Mouse (Mus musculus) brain, embryonic 18.5 days (tissue): Measurements from ENCODE around the gene Dnhd1.

Experiments used
- DNase-seq: peaks from one replicate; pipeline ENCODE4 v3.0.0-alpha.2; 2012; ENCODE audit warnings: low read depth, low spot score

The Dnhd1 gene

DNA sequence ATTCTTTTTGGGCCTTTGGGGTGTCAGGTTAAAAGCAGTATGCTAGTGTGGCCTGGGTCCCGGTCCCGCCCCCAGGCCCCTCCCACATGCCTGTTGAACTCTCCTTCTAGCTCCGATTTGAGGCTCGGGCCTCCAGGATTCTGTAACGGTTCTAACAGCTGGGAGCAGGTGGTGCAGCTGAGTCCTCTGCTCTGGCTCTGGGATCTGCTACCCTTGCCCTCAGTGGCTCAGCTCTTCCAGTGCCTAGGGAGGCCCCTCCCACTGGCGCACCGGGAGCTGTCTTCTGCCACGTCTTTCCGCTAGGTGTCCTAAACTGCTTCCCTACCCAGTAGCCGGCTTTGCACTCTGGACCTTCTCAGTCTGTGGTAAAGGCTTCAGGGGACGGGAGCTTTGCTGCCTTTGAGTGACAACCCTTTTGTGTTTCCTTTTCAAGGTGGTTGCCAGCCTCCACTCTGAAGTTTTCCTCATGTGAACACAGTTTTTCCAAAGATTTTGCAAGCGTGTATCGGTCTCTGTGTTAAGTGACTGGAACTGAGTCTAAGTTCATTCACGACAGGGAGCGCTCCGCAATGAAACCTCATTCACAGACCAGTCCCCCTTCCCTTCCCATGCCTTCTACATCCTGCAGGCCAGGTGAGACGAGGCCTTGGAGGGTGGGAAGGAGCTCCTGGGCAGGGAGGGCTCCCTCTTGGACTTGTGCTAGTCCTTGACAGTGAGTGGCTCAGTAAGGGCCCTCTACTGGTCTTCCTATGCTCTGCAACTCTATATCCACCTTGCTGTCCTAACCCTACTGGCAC, at the start of gene Dnhd1:
Dnhd1 (plus strand) TSS at position 189 of the 797 bp plus-strand sequence.
- no peak for DNase-seq

DNA sequence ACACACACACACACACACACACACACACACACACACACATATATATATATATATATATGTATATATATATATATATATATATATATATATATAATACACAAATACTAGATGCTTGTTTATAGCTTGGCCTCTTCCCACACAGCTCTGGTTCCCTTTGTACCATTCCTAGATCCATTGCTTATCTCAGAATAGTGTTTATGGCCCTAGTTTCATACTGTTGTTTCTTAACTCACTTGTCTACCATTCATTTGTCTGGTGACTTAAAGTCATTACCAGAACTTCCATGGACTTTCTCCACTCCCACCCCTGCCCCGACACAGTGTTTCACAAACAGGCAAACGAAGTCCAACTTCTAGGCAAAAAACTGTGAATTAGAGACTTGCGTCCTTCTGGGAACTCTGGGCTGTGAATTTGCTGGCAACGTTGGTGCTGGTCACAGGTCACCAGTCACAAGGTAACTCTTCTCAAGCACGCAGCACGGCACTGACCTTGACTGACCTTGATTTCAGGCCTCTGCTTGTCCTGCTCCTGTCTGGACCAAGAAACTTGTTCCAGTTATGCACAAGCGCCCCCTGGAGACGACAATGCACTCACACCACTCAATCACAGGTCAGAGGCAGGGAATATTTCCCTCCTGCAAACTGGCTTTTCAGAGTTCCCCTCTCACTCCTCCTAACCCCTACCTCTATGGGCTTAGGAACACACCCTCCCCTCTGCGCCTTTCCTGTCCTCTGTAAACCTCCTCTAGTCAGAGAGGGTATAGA, 47.6 kb upstream of the Dnhd1 start:
- DNase-seq: no peak

DNA sequence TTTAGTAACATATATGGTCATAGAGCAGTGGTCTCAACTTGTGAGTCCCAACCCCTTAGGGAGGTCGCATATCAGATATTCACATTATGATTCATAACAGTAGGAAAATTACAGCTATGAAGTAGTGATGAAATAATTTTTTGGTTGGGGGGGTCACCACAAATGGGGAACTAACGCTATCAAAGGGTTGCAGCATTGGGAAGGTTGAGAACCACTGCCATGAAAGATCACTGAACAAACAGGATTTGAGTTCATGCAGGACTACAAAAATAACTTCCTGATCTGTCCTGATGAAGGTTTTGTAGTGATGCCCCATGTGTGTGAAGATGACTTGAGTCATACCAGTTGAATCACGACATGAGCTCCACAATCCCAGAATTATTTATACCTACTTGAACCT, 42.2 kb upstream of the Dnhd1 start:
- no peak for DNase-seq

DNA sequence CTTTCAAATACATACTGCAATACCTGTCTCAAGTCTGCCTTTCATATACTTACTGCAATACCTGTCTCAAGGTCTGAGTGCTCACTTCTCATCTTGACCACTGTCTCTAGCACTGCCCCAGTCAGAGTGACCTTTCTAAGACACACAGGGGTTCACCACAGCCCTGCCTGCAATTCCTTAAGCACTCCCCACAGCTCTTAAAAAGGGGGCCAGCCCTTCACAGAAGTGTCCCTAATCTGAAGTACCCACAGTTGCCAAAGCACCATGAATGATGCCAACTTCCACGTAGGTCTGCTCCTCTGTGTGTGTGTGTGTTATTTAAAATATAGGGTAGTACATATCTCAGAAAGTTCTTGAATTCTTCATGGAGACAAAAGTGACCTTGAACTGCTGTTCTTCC, 38.9 kb upstream of the Dnhd1 start:
- no peak for DNase-seq

DNA sequence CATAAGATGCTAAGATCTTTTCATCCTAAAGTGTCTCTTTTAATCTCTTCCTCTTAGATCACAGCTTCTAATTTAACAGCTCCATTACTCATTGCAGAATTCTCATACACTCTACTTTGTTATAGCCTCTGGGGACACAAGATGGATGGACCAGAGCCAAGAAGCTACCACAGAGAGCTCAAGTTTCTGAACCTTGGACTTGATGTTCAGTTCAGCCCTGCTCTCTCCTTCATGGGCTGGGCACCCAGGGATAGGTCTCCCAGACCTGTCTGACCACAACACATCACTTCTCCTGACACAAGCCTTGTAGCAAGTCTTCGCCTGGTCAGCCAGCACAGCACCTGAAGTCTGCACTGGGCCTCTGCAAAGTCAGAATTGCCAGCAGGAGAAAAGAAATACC, 36.2 kb upstream of the Dnhd1 start:
- DNase-seq: no peak

DNA sequence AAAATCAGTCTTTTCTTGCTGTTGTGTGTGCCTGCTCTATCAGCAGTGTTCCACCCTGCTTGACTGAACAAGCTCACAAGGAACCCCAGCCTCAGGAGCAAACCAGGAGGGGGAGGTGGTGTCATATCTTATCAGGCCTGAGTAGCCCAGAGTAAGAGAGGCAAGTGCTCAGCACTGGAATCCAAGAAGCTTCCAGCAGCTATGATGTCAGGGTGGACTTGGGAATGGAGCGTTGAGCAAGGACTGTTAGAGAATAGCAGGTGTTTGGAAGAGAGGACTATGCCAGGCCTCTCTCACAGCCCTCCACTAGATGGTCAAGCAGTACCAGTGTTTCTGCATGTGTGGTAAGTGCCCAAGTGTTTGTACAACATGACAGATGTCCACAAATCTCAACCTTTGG, 34.9 kb upstream of the Dnhd1 start:
- no peak for DNase-seq

DNA sequence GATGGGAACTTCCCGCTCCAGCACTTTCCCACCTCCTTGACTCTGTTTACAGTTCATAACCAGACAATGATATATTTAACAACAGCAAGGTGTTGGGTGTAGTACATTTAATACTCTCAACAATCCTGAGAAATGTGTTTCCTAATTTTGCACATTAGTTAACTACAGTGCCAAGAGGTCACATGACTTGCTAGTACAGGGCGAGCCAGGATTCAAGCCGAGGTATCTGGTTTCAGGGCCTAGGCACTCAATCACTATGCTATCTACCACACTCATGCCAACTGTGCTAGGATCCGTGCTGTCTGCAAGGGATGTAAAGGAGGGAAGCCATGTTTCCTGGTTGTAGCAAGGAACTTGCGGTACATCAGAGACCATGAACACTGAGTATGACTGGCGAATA, 34.1 kb upstream of the Dnhd1 start:
- DNase-seq: no peak

DNA sequence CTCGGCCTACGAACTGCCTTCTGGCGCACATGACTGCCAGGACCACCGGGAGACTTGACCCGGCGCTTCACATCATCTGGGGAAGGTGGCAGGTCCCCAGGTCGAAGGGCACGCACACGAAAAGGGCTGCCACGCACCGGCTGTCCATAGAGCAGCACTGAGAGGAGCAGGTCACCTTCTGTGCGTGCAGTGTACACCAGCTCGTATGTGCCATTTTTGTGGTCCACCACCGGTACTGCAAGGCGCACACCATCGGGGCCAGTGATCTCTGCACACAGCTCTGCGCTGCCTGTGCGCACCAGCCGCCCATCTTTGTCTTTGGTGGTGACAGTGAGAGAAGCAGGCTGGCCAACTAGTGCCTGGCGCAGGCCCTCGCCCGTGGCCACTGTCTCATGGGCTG, 32.8 kb upstream of the Dnhd1 start:
- DNase-seq: no peak

DNA sequence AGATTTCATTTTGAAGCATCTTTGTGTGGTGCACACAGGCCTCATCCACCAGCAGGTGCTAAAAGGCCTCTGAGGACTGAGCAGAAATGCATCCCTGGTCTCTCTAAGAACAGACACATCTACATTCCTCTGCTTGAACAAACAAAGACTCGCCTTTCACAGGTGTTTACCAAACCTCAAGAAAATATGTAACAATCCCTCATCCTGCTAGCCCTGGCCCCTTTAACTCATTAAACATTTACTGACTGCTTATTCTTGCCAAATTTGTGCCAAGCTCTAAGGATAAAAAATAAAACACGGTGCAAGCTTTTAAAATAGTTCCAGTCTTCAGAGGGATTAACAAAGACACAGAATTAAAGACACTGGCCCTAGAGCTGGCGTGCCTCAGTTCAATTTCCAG, 30.9 kb upstream of the Dnhd1 start:
- no peak for DNase-seq

DNA sequence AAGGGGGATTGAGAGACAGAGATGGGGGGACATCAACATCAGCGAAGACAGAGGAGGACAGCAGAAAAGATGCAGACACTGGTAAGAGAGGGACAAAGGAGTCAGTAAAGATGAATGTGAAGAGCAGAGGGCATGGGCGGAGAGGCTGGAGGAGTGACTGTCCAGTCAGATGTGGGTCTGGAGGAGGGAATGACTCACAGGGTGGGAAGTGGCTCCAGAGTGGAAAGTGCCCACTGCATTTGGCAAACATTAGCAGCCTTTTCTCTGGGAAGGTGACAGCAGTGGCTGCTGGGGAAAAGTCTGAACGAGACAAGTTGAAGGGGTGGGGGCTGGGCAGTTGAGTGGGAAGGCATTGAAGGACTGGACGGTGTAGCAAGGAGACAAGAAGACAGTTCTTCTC, 29.6 kb upstream of the Dnhd1 start:
- DNase-seq: no peak

DNA sequence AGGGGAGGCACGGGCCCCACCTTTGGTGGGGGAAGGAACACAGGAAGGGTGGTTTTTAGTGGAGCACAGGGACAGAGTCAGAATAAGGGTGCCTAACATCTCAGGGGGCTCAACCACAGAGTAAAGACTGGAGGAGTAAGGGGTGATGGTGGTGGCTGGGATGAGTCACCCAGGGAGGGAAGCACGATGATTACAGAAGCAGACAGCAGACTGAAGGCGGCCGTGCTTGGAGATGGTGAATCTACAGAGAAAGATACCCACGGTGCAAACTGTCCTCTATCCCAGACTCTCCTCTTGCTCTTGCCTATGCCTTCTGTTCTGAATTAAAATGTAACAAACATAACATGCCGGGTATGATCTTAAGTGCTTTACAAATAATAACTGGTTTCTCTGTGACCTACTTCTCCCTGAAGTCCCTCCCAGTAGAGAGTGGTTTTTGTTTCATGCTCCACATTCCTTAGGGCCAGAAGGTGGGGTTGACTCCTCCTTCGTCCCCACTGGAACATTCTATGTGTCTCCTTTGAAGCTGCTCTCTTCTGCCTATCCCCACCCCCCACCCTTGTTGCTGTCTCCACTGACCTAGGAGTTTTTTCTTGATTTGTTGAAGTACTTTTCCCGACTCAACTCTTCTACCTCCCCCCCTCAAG, 28.9 kb upstream of the Dnhd1 start:
- no peak for DNase-seq

DNA sequence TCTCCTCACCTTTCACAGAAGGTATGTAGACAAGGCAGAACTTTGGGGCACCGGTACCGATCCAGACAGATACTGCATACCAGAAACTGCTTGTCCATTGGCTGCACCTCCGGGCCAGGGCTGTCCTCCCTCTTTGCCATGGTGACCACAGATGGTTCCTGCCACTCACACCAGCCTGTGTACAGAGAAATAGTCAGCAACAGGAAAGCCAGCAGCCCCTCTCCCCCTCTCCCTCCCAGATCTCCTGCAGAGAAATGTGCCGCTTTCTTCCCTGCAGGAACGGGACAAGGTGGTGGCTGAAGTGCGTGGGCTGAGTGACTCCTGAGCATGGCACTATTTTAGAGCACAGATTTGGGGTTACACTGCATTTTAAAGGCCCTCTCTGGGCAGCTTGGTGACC, 25.2 kb upstream of the Dnhd1 start:
- no peak for DNase-seq

DNA sequence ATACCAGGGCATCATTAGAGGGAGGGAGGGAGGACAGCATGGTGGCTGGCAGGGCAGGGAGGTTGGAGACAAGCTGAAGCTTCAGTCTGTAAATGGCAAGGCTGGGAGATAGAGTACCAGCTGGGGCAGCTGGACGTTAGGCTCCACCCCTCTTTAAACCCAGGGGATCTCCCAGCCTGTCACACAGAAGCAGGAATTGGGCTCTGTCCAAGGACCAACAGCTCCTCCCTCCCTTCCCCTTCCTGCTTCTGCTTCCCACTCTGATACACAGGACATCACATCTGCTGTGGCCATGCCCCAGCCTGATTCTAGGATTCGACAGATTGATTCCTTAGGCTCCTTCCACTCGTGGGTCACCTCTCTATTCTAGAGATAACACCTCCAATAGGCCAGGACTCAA, 22.0 kb upstream of the Dnhd1 start:
- no peak for DNase-seq

DNA sequence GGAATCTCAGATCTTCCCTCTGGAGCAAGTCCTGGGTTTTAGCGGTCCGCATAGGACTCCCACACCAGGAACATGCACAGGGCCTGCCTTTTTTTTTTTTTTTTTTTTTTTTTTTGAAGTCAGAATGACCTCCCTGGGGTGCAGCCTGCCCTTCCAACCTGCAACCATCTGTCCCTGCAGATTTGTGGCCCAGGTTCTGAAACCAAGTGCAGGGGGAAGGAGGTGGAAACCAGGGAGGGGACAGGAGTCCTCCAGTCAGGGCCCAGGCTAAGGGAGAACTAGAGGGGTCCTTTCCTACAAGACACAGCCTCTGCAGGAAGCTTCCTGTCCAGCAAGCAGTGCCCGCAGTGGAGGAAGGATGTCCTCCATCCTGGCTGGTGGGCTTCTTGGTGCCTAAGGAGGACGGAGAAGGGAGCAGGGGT, 18.1 kb upstream of the Dnhd1 start:
- DNase-seq: no peak

DNA sequence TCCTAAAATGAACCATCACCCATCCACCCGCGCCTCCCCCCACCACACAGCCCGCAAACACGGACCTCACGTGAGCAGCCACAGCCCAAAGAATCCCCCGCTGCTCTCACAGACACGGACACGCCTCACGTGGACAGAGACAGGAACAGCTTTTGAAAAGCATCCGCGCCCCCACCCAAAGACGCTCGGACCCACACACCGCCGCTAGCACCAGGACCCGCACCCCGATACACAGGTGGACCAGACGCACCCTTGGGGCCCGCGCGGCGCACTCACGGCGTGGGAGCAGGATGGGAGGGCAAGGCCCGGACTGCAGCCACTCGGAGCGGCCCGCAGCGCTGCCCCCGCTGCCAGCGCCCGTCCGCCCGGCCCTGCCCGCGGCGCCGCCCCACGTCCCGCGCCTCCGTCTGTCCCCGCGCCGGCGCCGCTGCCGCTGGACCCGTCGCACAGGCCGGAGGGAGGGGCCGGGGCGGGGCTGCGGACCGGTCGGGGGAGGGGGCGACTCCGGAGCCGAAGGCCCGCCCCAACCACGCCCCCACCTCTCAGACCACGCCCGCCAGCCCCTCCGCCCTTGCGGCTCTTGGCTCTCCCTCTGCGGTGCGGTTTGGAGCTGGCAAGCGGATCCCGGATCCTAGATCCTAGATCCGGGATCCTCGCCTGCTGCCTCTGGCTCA, 17.4 kb upstream of the Dnhd1 start, which contains the start of gene Trim3:
Trim3 (minus strand) TSS at position 445 of the 674 bp plus-strand sequence.
- peak; percentile 71 for DNase-seq

DNA sequence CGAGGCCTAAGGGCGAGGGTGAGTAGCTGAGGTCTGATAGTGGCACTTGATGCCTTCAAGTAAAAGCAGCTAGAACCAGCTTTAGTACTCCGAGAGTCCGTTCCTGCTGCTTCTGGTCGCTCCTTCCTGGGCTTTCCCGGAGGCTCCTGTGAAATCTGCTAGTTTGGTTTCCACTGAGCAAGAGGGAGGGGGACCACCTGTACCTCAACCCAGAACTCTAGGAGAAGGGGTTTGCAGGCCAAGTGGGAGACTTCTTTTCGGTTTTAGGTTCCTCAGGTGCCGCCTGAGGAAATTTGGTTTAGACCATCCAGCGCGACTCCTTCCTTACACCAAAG, 16.9 kb upstream of the Dnhd1 start:
- DNase-seq: no peak

DNA sequence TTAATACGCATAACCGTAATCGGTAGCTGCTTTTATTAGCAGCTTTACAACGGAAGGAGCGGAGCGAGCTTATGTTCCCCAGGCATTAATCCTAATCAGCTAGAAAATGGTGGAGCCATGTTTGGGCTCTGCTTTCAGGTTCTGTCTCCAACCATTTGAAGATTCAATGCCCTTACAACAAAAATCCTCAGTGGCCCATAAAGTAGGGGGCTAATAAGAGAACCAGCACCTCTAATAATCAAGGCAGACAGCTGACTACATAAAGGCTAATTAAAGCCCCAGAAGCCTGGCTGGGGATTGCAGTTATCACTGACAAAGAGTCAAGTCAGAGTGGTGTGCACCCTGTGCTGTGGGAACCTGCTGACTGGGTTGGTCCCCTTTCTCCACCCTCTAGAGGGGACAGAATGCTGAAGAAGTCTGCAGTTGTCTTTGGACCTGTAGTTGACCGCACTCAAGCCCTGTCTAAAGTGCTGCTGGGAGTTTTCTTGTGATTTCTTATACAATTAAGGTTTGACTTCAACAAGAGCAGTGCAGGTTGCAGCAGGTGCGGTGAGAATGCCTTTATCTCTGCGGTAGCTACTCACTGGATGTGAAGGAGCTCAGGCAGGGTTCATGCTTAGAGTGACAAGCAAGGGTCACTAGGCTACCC, 16.2 kb upstream of the Dnhd1 start:
- no peak for DNase-seq

DNA sequence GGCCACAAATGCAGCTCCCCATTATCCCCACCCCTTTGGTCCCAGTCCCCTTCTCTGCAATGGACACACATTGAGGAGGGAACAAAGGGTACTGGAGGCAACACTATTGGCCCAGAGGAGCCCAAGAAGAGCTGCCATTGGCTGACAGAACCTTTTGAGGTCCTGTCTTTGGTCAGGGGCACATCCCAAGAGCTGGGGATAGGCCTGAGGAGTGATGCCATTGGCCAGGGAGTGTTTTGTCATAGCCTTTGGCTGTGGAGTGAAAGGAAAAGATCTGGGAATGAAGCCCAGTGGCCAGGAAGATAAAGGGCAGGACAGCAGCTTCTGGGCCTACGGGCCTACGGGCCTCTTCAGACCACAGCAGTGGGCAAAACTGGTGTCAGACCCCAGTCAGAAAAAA, 14.9 kb upstream of the Dnhd1 start:
- DNase-seq: no peak

DNA sequence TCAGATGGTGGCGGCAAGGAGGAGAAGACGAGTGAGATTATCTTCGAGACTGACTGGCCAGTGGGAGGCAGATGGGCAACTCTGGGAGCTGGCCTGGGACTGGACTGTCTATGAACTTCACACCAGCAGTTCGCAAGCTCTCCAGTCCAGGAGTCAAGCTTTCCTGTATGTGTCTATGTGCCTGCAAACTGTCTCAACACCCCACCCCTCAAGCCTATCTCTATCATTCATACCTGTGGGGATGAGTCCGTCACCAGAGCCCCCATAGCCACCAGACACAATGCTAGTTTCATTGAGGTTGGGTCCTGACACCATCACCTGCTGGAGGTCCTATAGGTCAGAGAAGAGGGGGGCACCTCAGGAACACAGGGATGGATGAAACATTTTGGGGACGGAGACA, 11.9 kb upstream of the Dnhd1 start:
- DNase-seq: no peak

DNA sequence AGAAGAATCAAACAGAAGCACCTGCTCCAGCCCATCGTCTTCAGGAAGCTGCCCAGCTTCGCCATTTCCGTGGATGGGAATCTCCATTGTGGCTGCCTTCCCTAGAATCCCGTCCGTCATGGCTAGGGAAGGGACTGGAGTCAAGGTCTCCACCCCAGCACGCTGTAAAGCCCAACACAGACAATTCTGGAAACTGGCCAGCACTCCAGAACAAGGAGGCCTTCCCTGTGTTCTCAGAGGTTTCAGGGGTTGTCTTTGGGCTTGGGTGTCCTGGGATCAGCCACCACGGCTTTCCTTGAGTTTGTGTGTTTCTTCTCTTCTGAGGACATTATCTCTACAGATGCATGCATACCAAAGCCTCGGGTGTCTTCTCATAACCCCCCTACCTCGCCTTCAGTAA, 11.3 kb upstream of the Dnhd1 start:
- no peak for DNase-seq

DNA sequence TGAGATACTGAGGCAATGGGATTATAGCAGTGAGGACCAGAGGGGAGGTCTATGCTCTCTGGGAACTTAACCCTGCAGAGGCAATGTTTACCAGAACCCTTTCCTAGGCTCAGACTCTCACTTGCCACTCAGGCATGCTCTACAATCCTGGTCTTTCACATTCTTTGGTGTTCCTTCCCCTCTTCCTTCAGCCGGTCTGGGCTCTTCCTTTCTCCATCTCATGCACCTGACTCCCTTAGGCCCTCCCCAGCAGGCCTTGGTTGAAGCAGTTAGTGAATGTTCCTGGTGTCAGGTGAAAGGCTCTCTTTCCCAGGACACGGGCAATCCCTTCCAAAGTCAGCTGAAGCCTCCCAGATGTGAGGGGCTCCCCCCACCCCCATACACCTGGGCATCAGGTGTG, 10.9 kb upstream of the Dnhd1 start, which contains the start of gene Timm10b:
Timm10b (plus strand) TSS at position 301 of the 400 bp plus-strand sequence.
- DNase-seq: no peak
